Mouse (Mus musculus): Measurements from ENCODE around the gene Col13a1.

Gene Col13a1

GRCm38 (mm10) chr10:61894564-61894963 is 84.3 kb downstream of the Col13a1 start:
- no peak for DNase-seq

- no peak for DNase-seq
Measured at GRCm38 (mm10) chr10:61891138-61891537, 87.8 kb downstream of the Col13a1 start.

- DNase-seq, result no peak
Measured at GRCm38 (mm10) chr10:61890294-61890693, 88.6 kb downstream of the Col13a1 start.

GRCm38 (mm10) chr10:61879427-61879826 is 99.5 kb downstream of the Col13a1 start:
- DNase-seq, result no peak

- peak; percentile 57 to 69 for DNase-seq
Measured at GRCm38 (mm10) chr10:61877787-61878186, 101.1 kb downstream of the Col13a1 start.

GRCm38 (mm10) chr10:61869796-61870195 is 109.1 kb downstream of the Col13a1 start:
- DNase-seq, result peak; percentile 41 to 45

- no peak for DNase-seq
Measured at GRCm38 (mm10) chr10:61866045-61866580, 112.8 kb downstream of the Col13a1 start.

- no peak for DNase-seq
Measured at GRCm38 (mm10) chr10:61859451-61859850, 119.5 kb downstream of the Col13a1 start.

- DNase-seq, result no peak
Measured at GRCm38 (mm10) chr10:61855139-61855675, 123.7 kb downstream of the Col13a1 start.

- no peak for DNase-seq
Measured at GRCm38 (mm10) chr10:61852824-61853223, 126.1 kb downstream of the Col13a1 start.

- DNase-seq, result no peak
Measured at GRCm38 (mm10) chr10:61848553-61848952, 130.4 kb downstream of the Col13a1 start.

GRCm38 (mm10) chr10:61845476-61845875 is 133.4 kb downstream of the Col13a1 start:
- no peak for DNase-seq

- DNase-seq, result no peak
Measured at GRCm38 (mm10) chr10:61844475-61844874, 134.4 kb downstream of the Col13a1 start.

- no peak for DNase-seq
Measured at GRCm38 (mm10) chr10:61842261-61842660, 136.6 kb downstream of the Col13a1 start.

- DNase-seq, result no peak
Measured at GRCm38 (mm10) chr10:61839326-61839725, 139.6 kb downstream of the Col13a1 start.

GRCm38 (mm10) chr10:61838769-61839168 is 140.1 kb downstream of the Col13a1 start:
- DNase-seq, result peak; percentile 29 to 49

- DNase-seq, result no peak
Measured at GRCm38 (mm10) chr10:61837286-61837685, 141.6 kb downstream of the Col13a1 start.

GRCm38 (mm10) chr10:61834288-61834687 is 144.6 kb downstream of the Col13a1 start:
- DNase-seq, result no peak

GRCm38 (mm10) chr10:61832713-61833112 is 146.2 kb downstream of the Col13a1 start:
- no peak for DNase-seq

GRCm38 (mm10) chr10:61831741-61832140 is 147.2 kb downstream of the Col13a1 start:
- no peak for DNase-seq

GRCm38 (mm10) chr10:61831251-61831650 is 147.7 kb downstream of the Col13a1 start:
- no peak for DNase-seq

GRCm38 (mm10) chr10:61830817-61831216 is 148.1 kb downstream of the Col13a1 start:
- DNase-seq, result no peak

GRCm38 (mm10) chr10:61829046-61829445 is 149.9 kb downstream of the Col13a1 start:
- no peak for DNase-seq

GRCm38 (mm10) chr10:61827950-61828936 is 150.7 kb downstream of the Col13a1 start:
- DNase-seq, result no peak
